Mouse (Mus musculus) CH12.LX (cell line): Measurements from ENCODE around the gene Adh6b.

Experiments
- CHD2 ChIP-seq: IDR thresholded peaks from 2 replicates; pipeline ENCODE4 v1.6.1; 2011; ENCODE audit warnings: low read length, improper control_type of control experiment
- CTCF ChIP-seq, 2 experiments: IDR thresholded peaks in 1 of 2; conservative IDR thresholded peaks in 1 of 2; 2 replicates each; pipeline ENCODE4 v1.5.1; 2011 to 2012; ENCODE audit warnings: low read depth in 2 of 2, low read length in 2 of 2, improper control_type of control experiment in 1 of 2, inconsistent platforms in 1 of 2, mild to moderate bottlenecking in 1 of 2, moderate library complexity in 1 of 2

DNA sequence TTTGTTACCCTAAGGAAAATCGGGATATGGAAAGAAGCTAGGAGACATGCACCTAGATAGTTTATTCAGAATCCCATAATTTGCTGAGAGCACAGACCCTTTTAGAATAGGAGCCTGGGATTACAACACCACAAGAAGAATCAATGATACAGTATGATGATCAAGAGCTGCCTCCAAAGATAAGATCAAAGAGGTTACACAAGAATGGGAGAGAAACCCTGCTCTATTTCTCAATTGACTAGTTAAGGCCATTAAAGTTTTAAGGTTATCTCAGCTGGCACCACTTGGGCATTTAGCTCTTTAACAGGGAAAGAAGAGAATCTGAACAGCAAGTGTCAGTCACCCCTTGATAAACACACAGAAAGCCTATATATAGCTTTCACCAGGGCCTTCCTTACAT lies 6.0 kb upstream of the Adh6b start:
- no peak for TF ChIP-seq CTCF (conservative IDR thresholded peaks at IDR 0.05 in 1 of 2, IDR thresholded peaks at IDR 0.05 in 1 of 2; ENCODE audit: low read depth in 2 of 2, low read length in 2 of 2)
- no peak for TF ChIP-seq CHD2
